Mouse (Mus musculus) small intestine, adult 2 months (tissue): ENCODE measurements around the gene St5. TPM values are rescaled to one million over a fixed set of nuclear protein-coding genes. Genes with fewer than 3 reads are reported as not detected.

Experiments used
- H3K27ac ChIP-seq: fragments of 200-500 bp; 2 replicates; pipeline ENCODE4 v1.5.1; 2012; ENCODE audit warnings: low read depth, low read length, control low read depth, inconsistent platforms; ENCODE audit not compliant: insufficient read depth
- H3K27me3 ChIP-seq: fragments of 200-500 bp; 2 replicates; pipeline ENCODE4 v1.6.1; 2012; ENCODE audit warnings: mild to moderate bottlenecking, moderate library complexity, low read length, inconsistent platforms; ENCODE audit not compliant: control insufficient read depth, insufficient read depth
- H3K36me3 ChIP-seq: fragments of 200-500 bp; 2 replicates; pipeline ENCODE4 v1.6.1; 2012; ENCODE audit warnings: mild to moderate bottlenecking, low read length, control low read depth, inconsistent platforms; ENCODE audit not compliant: control insufficient read depth, insufficient read depth
- H3K4me1 ChIP-seq: fragments of 200-500 bp; 2 replicates; pipeline ENCODE4 v1.6.1; 2012; ENCODE audit warnings: low read length, inconsistent platforms, mixed read lengths; ENCODE audit not compliant: control insufficient read depth, insufficient read depth, insufficient read length
- H3K4me3 ChIP-seq: fragments of 200-500 bp; 2 replicates; pipeline ENCODE4 v1.5.1; 2012; ENCODE audit warnings: low read depth, mild to moderate bottlenecking, control low read depth, inconsistent platforms, low read length, moderate library complexity
- CTCF ChIP-seq: fragments of 200-500 bp; IDR thresholded peaks from 2 replicates; pipeline ENCODE4 v1.5.1; 2012; ENCODE audit warnings: low read depth, mild to moderate bottlenecking, control low read depth, inconsistent platforms, low read length, moderate library complexity, mixed read lengths; ENCODE audit not compliant: insufficient replicate concordance, insufficient read length; ENCODE audit errors: extremely low read depth
- POLR2A ChIP-seq: fragments of 200-500 bp; IDR thresholded peaks from 2 replicates; pipeline ENCODE4 v1.6.1; 2012; ENCODE audit warnings: low read depth, mild to moderate bottlenecking, control low read depth, inconsistent platforms, low read length, moderate library complexity
- WGBS: fragments of 180-500 bp; shearing (Covaris S2); methylation state at CpG from one replicate; pipeline ENCODE4 v1.1.7; 2018; 5-methylcytosine and 5-hydroxymethylcytosine counted together
- polyA plus RNA-seq: library from polyadenylated mRNA; depleted of rRNA; stranded (reverse); fragments of >200 nt; gene quantifications from 2 replicates; pipeline ENCODE4 v1.2.3, GENCODE M21; 2012

The St5 gene
- polyA plus RNA-seq, 1 experiment, result 37.7 TPM

DNA sequence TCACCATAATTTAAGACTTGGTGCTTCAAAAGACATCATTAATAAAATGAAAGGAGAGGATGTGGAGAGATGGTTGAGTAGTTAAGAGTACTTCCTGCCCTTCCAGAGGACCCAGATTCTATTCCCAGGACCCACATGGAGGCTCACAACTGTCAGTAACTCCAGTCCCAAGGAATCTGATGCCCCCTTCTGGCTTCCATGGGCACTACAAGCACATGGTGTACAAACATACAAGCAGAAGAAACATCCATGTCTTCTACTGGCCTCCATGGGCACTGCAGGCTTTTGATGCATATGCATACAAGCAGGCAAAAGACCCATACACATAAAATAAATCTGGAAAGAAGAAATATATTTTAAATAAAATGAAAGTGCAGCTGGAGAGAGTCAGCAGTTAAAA lies 3.2 kb downstream of the St5 start:
- no peaks in the 10 kb centered on the region for H3K27me3 ChIP-seq
- peaks cover 8% of the 10 kb centered on the region; the same call in 1 of the 2 replicates for H3K4me1 ChIP-seq
- no peak for TF ChIP-seq POLR2A
- no peak for TF ChIP-seq CTCF
- H3K36me3 ChIP-seq, result no peaks in the 10 kb centered on the region
- H3K4me3 ChIP-seq, result no peak overlapping the region
- H3K27ac ChIP-seq, result no peak overlapping the region

DNA sequence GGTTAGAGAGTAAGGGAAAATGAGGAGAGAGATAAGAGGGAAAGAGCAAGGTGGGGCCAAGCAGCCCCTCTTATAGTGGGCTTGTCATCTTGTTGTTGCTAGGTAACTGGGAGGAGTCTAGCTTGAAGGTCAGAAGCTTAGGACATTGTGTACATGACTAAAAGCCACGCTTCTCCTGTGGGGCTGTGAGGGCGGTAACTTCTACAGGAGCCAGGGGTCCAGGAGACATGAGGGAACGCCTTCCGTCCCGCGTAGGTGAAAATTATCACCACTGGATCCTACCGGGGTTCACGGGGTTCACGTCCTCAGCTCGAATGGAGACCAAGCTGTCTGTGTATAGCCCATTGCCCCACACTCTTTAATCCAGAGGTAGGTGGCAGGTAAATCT lies 8.1 kb downstream of the St5 start:
- Histone ChIP-seq H3K36me3 (no peaks in the 10 kb centered on the region), H3K4me1 (no peaks in the 10 kb centered on the region), H3K27me3 (no peaks in the 10 kb centered on the region), H3K27ac (no peak overlapping the region), H3K4me3 (no peak overlapping the region)
- 91% methylated on average over 10 of the region's 10 CpGs for WGBS
- no peak for TF ChIP-seq CTCF
- no peak for TF ChIP-seq POLR2A

DNA sequence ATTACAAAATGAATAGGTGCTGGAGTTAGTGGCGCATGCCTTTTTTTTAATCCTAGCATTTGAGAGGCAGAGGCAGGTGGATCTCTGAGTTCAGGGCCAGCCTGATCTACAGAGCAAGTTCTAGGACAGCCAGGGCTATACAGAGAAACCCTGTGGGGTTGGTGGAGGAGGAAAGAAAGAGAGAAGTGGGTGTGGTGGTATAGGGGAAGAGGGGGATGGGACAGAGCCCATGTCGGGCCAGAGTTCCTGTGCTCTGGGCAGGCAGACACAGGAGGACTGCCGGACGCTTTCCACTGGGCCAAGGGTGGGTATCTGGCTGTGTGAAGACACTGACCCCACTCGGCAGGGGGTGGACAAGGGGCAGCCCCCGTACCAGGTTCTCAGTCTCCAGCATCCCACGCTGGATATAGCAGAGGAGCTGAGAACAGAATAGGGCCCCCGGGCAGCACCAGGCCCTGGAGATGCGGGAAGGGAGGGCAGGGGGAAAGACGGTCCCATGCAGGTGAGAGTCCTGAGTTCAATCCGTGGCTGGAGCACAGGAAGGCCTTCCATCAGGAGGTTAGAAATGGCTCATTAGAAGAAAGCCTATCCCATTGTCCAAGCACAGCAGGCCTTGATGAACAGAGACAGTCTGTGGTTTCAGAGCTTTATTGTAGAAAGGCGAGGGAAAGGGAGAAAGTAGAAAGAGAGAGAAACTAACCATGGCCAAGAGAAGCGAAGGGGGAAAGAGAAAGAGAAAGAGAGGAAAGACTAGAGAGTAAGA lies 8.6 kb downstream of the St5 start:
- TF ChIP-seq POLR2A (no peak), CTCF (no peak)
- no peaks in the 10 kb centered on the region for H3K36me3 ChIP-seq
- no peak overlapping the region for H3K27ac ChIP-seq
- no peaks in the 10 kb centered on the region for H3K27me3 ChIP-seq
- H3K4me1 ChIP-seq, result no peaks in the 10 kb centered on the region
- H3K4me3 ChIP-seq, result no peak overlapping the region
- 83% methylated on average over 13 of the region's 13 CpGs for WGBS

DNA sequence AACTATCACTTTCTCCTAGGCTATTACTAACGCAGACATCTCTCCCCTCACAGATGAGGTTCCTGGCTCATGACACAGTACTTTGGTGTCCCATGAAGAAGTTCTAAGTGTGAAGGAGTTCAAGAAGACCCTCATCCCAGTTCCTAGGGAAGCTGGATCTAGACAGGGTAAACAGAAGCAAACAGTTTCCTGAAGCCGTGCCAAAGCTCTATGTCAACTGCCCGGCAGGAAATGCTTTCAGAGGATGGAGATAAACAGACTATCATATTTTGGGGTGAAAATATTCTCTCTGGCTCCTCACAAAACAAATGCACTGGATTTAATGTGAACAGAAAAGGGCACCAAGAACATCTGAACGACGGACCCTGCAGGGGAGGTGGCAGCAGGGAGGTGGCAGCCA lies 12.4 kb downstream of the St5 start:
- Histone ChIP-seq H3K27ac (no peak overlapping the region), H3K27me3 (no peaks in the 10 kb centered on the region), H3K4me1 (no peaks in the 10 kb centered on the region), H3K4me3 (no peak overlapping the region), H3K36me3 (no peaks in the 10 kb centered on the region)
- TF ChIP-seq CTCF (no peak), POLR2A (no peak)
- 75% methylated on average over 5 of the region's 5 CpGs for WGBS

DNA sequence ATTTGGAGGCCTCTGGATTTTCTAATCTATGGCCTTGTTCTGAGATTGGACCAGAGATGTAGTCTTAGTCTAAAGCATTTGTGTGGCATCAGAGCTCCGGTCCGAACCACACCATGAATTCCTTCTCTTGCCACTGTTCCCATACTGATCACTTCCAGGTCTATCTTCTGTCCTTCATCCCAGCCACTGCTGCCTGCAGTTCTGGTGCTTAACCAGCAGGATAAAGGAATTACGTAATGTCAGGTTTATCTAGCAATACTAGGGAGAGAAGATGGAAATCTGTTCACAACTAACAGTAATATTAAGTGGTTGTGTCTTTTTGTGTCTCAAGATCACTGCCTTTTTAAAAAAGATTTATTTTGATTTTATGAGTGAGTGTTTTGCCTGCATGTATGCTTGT lies 13.3 kb downstream of the St5 start:
- no peak overlapping the region for H3K27ac ChIP-seq
- H3K36me3 ChIP-seq, result no peaks in the 10 kb centered on the region
- no peak overlapping the region for H3K4me3 ChIP-seq
- TF ChIP-seq POLR2A (no peak), CTCF (no peak)
- WGBS, result 91% methylated on average over 3 of the region's 3 CpGs
- H3K4me1 ChIP-seq, result no peaks in the 10 kb centered on the region
- H3K27me3 ChIP-seq, result no peaks in the 10 kb centered on the region

DNA sequence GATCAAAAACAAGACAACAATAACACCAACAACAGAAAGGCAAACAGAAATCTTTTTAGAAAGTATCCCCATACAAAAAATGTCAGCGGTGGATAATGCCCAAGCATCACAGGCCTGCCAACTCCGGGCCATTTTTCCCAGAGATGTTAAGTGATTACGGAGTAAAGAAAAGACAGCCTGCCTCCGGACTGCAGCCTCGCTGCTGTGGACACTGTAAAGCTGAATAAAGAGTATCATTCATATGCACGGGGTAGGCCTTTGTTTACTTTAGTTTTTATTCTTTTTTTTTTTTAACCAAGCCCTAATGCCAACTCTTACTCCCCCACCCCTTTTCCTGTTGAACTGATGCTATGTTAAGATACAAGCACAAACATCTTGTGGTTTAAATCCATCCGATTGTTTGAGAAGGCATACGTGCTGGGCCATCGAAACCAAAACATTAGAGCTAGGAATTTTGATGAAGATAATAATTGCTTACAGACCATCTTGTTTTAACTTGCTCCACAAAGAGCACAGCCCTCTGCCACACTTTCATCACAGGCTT lies 16.7 kb downstream of the St5 start:
- no peak overlapping the region for H3K27ac ChIP-seq
- WGBS, result 61% methylated on average over 9 of the region's 9 CpGs
- H3K27me3 ChIP-seq, result no peaks in the 10 kb centered on the region
- no peak overlapping the region for H3K4me3 ChIP-seq
- no peak for TF ChIP-seq POLR2A
- no peak for TF ChIP-seq CTCF
- no peaks in the 10 kb centered on the region for H3K36me3 ChIP-seq
- H3K4me1 ChIP-seq, result no peaks in the 10 kb centered on the region

DNA sequence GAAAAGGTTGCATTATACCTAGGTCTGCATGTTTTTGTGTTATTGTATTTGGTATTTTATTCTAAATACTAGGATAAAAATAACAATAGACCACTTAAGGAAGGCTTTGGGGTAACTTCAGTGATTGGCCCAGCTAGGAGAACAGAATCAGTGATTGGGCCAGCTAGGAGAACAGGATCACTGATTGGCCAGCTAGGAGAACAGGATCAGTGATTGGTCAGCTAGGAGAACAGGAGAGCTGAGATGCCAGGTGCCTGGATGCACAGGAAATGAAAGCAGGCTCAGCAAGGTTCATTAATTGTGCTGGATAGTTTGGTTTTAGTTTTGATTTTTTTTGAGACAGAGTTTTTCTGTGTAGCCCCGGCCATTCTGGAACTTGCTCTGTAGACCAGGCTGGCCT lies 22.5 kb downstream of the St5 start:
- Histone ChIP-seq H3K4me3 (no peak overlapping the region), H3K27me3 (no peaks in the 10 kb centered on the region), H3K36me3 (no peaks in the 10 kb centered on the region), H3K27ac (no peak overlapping the region), H3K4me1 (no peaks in the 10 kb centered on the region)
- TF ChIP-seq CTCF, result no peak
- TF ChIP-seq POLR2A, result no peak
- 84% methylated on average over 1 of the region's 1 CpGs for WGBS
